Mouse (Mus musculus): ENCODE results near the gene Efna5. TPM values are rescaled to one million over a fixed set of nuclear protein-coding genes. Genes with fewer than 3 reads are reported as not detected.

Gene Efna5
- polyA plus RNA-seq, 1 experiment, result 1.9 TPM

GRCm38 (mm10) chr17:62592436-62593074 lies 288.6 kb downstream of the Efna5 start:
- Histone ChIP-seq H3K36me3 (ENCODE audit: control insufficient read depth, insufficient read depth, low read length) (no peaks in the 10 kb centered on the region), H3K27me3 (ENCODE audit: control insufficient read depth, insufficient read depth, low read length) (no peaks in the 10 kb centered on the region), H3K27ac (ENCODE audit: control insufficient read depth, insufficient read depth, low read length) (no peak overlapping the region), H3K4me3 (ENCODE audit: control insufficient read depth, insufficient read depth, low read length) (no peak overlapping the region), H3K4me1 (replicated peaks; ENCODE audit: control insufficient read depth, insufficient read depth, low read length) (no peaks in the 10 kb centered on the region)
- TF ChIP-seq POLR2A (IDR thresholded peaks at IDR 0.05; ENCODE audit: control insufficient read depth, extremely low read depth, insufficient read depth, low read length, poor library complexity), result no peak
- TF ChIP-seq CTCF (IDR thresholded peaks at IDR 0.05; ENCODE audit: borderline replicate concordance, control insufficient read depth, extremely low read depth, insufficient read depth, low read length, poor library complexity), result no peak
- DNase-seq, result no peak
- 90% methylated on average over 5 of the region's 5 CpGs for WGBS

GRCm38 (mm10) chr17:62591581-62592435 lies 289.3 kb downstream of the Efna5 start:
- Histone ChIP-seq H3K27me3 (ENCODE audit: control insufficient read depth, insufficient read depth, low read length) (no peaks in the 10 kb centered on the region), H3K36me3 (ENCODE audit: control insufficient read depth, insufficient read depth, low read length) (no peaks in the 10 kb centered on the region), H3K4me3 (ENCODE audit: control insufficient read depth, insufficient read depth, low read length) (no peak overlapping the region), H3K27ac (ENCODE audit: control insufficient read depth, insufficient read depth, low read length) (no peak overlapping the region), H3K4me1 (replicated peaks; ENCODE audit: control insufficient read depth, insufficient read depth, low read length) (no peaks in the 10 kb centered on the region)
- WGBS, result 88% methylated on average over 10 of the region's 10 CpGs
- no peak for TF ChIP-seq POLR2A (IDR thresholded peaks at IDR 0.05; ENCODE audit: control insufficient read depth, extremely low read depth, insufficient read depth, low read length, poor library complexity)
- no peak for TF ChIP-seq CTCF (IDR thresholded peaks at IDR 0.05; ENCODE audit: borderline replicate concordance, control insufficient read depth, extremely low read depth, insufficient read depth, low read length, poor library complexity)
- no peak for DNase-seq

GRCm38 (mm10) chr17:62590685-62591460 lies 290.2 kb downstream of the Efna5 start:
- Histone ChIP-seq H3K27ac (ENCODE audit: control insufficient read depth, insufficient read depth, low read length) (no peak overlapping the region), H3K36me3 (ENCODE audit: control insufficient read depth, insufficient read depth, low read length) (no peaks in the 10 kb centered on the region), H3K4me1 (replicated peaks; ENCODE audit: control insufficient read depth, insufficient read depth, low read length) (no peaks in the 10 kb centered on the region), H3K4me3 (ENCODE audit: control insufficient read depth, insufficient read depth, low read length) (no peak overlapping the region), H3K27me3 (ENCODE audit: control insufficient read depth, insufficient read depth, low read length) (no peaks in the 10 kb centered on the region)
- DNase-seq, result no peak
- WGBS, result 91% methylated on average over 9 of the region's 9 CpGs
- TF ChIP-seq POLR2A (IDR thresholded peaks at IDR 0.05; ENCODE audit: control insufficient read depth, extremely low read depth, insufficient read depth, low read length, poor library complexity) (no peak), CTCF (IDR thresholded peaks at IDR 0.05; ENCODE audit: borderline replicate concordance, control insufficient read depth, extremely low read depth, insufficient read depth, low read length, poor library complexity) (no peak)

- no peak overlapping the region for H3K27ac ChIP-seq (ENCODE audit: control insufficient read depth, insufficient read depth, low read length)
- H3K4me3 ChIP-seq (ENCODE audit: control insufficient read depth, insufficient read depth, low read length), result no peak overlapping the region
- WGBS, result 95% methylated on average over 6 of the region's 6 CpGs
- H3K27me3 ChIP-seq (ENCODE audit: control insufficient read depth, insufficient read depth, low read length), result no peaks in the 10 kb centered on the region
- TF ChIP-seq POLR2A (IDR thresholded peaks at IDR 0.05; ENCODE audit: control insufficient read depth, extremely low read depth, insufficient read depth, low read length, poor library complexity) (no peak), CTCF (IDR thresholded peaks at IDR 0.05; ENCODE audit: borderline replicate concordance, control insufficient read depth, extremely low read depth, insufficient read depth, low read length, poor library complexity) (no peak)
- no peaks in the 10 kb centered on the region for H3K36me3 ChIP-seq (ENCODE audit: control insufficient read depth, insufficient read depth, low read length)
- DNase-seq, result no peak
- H3K4me1 ChIP-seq (replicated peaks; ENCODE audit: control insufficient read depth, insufficient read depth, low read length), result no peaks in the 10 kb centered on the region
Observed at GRCm38 (mm10) chr17:62580127-62580526, 301.0 kb downstream of the Efna5 start.

GRCm38 (mm10) chr17:62579618-62580017 lies 301.5 kb downstream of the Efna5 start:
- WGBS, result 92% methylated on average over 6 of the region's 6 CpGs
- H3K4me3 ChIP-seq (ENCODE audit: control insufficient read depth, insufficient read depth, low read length), result no peak overlapping the region
- H3K4me1 ChIP-seq (replicated peaks; ENCODE audit: control insufficient read depth, insufficient read depth, low read length), result no peaks in the 10 kb centered on the region
- H3K27me3 ChIP-seq (ENCODE audit: control insufficient read depth, insufficient read depth, low read length), result no peaks in the 10 kb centered on the region
- no peak for TF ChIP-seq CTCF (IDR thresholded peaks at IDR 0.05; ENCODE audit: borderline replicate concordance, control insufficient read depth, extremely low read depth, insufficient read depth, low read length, poor library complexity)
- no peak for TF ChIP-seq POLR2A (IDR thresholded peaks at IDR 0.05; ENCODE audit: control insufficient read depth, extremely low read depth, insufficient read depth, low read length, poor library complexity)
- no peak for DNase-seq
- no peaks in the 10 kb centered on the region for H3K36me3 ChIP-seq (ENCODE audit: control insufficient read depth, insufficient read depth, low read length)
- H3K27ac ChIP-seq (ENCODE audit: control insufficient read depth, insufficient read depth, low read length), result no peak overlapping the region
